Mouse (Mus musculus) brain, embryonic 14.5 days (tissue): ENCODE data around the gene Tekt3.

Source experiments
- CTCF ChIP-seq: fragments of 200-500 bp; IDR thresholded peaks from 2 replicates; pipeline ENCODE4 v1.5.1; 2012; ENCODE audit warnings: inconsistent platforms, mild to moderate bottlenecking, moderate library complexity, borderline replicate concordance; ENCODE audit not compliant: insufficient read depth, insufficient read length; ENCODE audit errors: extremely low read depth
- POLR2A ChIP-seq: fragments of 200-500 bp; IDR thresholded peaks from 2 replicates; pipeline ENCODE4 v1.6.1; 2012; ENCODE audit warnings: mild to moderate bottlenecking, inconsistent platforms, borderline replicate concordance; ENCODE audit not compliant: poor library complexity, insufficient read depth, insufficient read length, severe bottlenecking; ENCODE audit errors: extremely low read depth

- TF ChIP-seq CTCF: no peak
- no peak for TF ChIP-seq POLR2A
These were observed 81.4 kb downstream of the Tekt3 start for GRCm38 (mm10) chr11:63142816-63143215.
